Mouse (Mus musculus) E14TG2a.4 (cell line): ENCODE measurements around the gene Epn3.

Experiments
- CTCF ChIP-seq: conservative IDR thresholded peaks from 2 replicates; pipeline ENCODE4 v1.5.1; 2014; ENCODE audit warnings: low read length
- NANOG ChIP-seq: IDR thresholded peaks from 2 replicates; pipeline ENCODE4 v1.6.1; 2014; ENCODE audit warnings: borderline replicate concordance, low read length, mixed read lengths

GRCm38 (mm10) chr11:94521219-94521843, 21.6 kb upstream of the Epn3 start, which contains the start of gene Mycbpap:
- TF ChIP-seq CTCF (no peak), NANOG (no peak)
